Mouse (Mus musculus) central nervous system, embryonic 14 days (tissue): ENCODE results near the gene Olfr998. TPM values are rescaled to one million over a fixed set of nuclear protein-coding genes. Genes with fewer than 3 reads are reported as not detected.

Source experiments
- polyA plus RNA-seq: library from polyadenylated mRNA; depleted of rRNA; stranded (reverse); fragments of >200 nt; gene quantifications from 2 replicates; pipeline ENCODE4 v1.2.3, GENCODE M21; 2012; rRNA removed

Gene Olfr998
- polyA plus RNA-seq: not detected in 2 replicates

DNA sequence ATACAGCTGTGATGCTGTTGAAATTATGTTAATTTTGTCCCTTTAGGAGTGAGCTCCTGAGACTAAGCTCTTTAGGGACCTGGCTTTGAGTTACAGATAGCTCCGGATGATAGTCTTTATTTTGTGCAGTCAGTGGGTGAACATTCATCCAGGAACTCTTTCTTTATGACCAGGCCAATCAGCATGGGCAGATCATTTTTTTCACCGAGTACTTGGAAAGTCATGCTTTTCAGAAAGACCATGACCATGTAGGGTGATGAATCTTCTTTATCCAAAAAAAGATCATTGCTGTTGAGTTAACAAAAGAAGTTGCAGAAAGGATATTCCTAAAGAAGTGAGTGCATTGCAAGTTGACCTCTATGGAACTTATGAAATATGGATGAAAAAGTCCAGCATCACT is at the start of gene Olfr998:
TSS of gene Olfr998 (plus strand) at position 301 of the 400 bp plus-strand sequence.

DNA sequence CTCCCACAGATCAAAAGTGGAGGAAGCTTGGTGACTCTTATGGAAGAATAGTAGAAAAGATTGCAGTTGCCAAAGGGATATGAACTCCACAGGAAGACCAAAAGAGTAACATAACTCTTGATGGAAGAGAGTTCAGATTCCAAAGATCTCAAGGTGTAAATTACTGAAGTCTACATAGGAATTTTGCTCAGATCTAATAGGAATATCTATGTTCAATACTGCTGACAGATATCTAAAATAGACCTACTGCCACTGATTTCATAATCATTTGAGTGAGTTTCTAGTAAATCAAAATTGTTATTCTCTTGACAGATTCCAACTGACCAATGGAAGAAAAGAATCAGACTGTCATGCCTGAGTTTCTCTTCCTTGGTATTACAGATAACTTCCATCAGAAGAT is 9.8 kb upstream of the Olfr998 start, which contains the start of gene Olfr996:
TSS of gene Olfr996 (plus strand) at position 301 of the 400 bp plus-strand sequence.

DNA sequence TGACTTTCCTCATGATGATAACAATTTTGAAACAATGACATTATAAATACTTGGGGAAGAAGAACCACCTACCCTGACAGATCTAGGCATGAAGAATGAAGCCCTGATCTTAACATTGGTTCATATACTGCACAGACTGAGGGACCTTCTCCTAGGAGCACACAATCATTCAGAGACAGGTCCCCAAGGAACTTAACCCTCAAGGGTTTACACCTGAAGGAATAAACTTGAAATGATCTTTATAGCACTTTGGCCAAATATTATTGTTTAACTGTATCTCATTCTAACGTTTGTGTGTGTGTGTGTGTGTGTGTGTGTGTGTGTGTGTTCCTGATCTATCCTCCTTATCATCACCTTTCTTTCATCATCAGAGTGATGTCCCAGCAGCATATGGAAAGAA is 23.1 kb downstream of the Olfr998 start, which contains the start of gene Olfr1000:
TSS of gene Olfr1000 (minus strand) at position 101 of the 400 bp plus-strand sequence.

Other genes starting within 250 kb of the Olfr998 start
- not detected in 2 replicates for gene Olfr987, start 249.6 kb upstream of the Olfr998 start, polyA plus RNA-seq
- not detected in 2 replicates for gene Olfr988, start 225.7 kb upstream of the Olfr998 start, polyA plus RNA-seq
- gene Olfr992, start 179.5 kb upstream of the Olfr998 start, polyA plus RNA-seq: not detected in 2 replicates
- not detected in 2 replicates for gene Olfr993, start 174.1 kb upstream of the Olfr998 start, polyA plus RNA-seq
- not detected in 2 replicates for gene Olfr994, start 152.5 kb upstream of the Olfr998 start, polyA plus RNA-seq
- not detected in 2 replicates for gene Olfr995, start 145.3 kb upstream of the Olfr998 start, polyA plus RNA-seq
- 0.07 and 0.44 TPM in 2 replicates for gene 4833423E24Rik, start 69.9 kb upstream of the Olfr998 start, polyA plus RNA-seq
- gene Olfr996, start 9.7 kb upstream of the Olfr998 start, polyA plus RNA-seq: not detected in 2 replicates
- gene Olfr1000, start 23.0 kb downstream of the Olfr998 start, polyA plus RNA-seq: not detected in 2 replicates
- not detected in 2 replicates for gene Olfr1002, start 61.8 kb downstream of the Olfr998 start, polyA plus RNA-seq
- not detected in 2 replicates for gene Olfr154, start 75.5 kb downstream of the Olfr998 start, polyA plus RNA-seq
- gene Olfr1006, start 89.8 kb downstream of the Olfr998 start, polyA plus RNA-seq: not detected in 2 replicates
- gene Olfr1008, start 100.5 kb downstream of the Olfr998 start, polyA plus RNA-seq: not detected in 2 replicates
- not detected in 2 replicates for gene Olfr1009, start 126.5 kb downstream of the Olfr998 start, polyA plus RNA-seq
- not detected in 2 replicates for gene Olfr1012, start 173.8 kb downstream of the Olfr998 start, polyA plus RNA-seq
- not detected in 2 replicates for gene Olfr1013, start 178.2 kb downstream of the Olfr998 start, polyA plus RNA-seq
- not detected in 2 replicates for gene Olfr1014, start 183.8 kb downstream of the Olfr998 start, polyA plus RNA-seq
- gene Olfr1015, start 193.1 kb downstream of the Olfr998 start, polyA plus RNA-seq: not detected in 2 replicates
- not detected in 2 replicates for gene Olfr1016, start 213.6 kb downstream of the Olfr998 start, polyA plus RNA-seq
- not detected in 2 replicates for gene Olfr1018, start 229.5 kb downstream of the Olfr998 start, polyA plus RNA-seq